Mouse (Mus musculus) forebrain, postnatal 0 days (tissue): ENCODE measurements around the gene Ccser1. TPM values are rescaled to one million over a fixed set of nuclear protein-coding genes. Genes with fewer than 3 reads are reported as not detected.

Source experiments
- ATAC-seq: fragments of 200-750 bp; cut with Nextera tagmentation; 2 replicates; pipeline ENCODE4 v1.8.0; 2017; ENCODE audit warnings: mild to moderate bottlenecking, moderate library complexity
- DNase-seq: peaks from one replicate; pipeline ENCODE4 v3.0.0-alpha.2; 2015
- H3K27ac ChIP-seq: fragments of 300-500 bp; sonication (generic); 2 replicates; pipeline ENCODE4 v1.5.1; 2014; ENCODE audit warnings: low read depth, mild to moderate bottlenecking, antibody characterized with exemption, low read length, moderate library complexity, mixed read lengths
- H3K27me3 ChIP-seq: fragments of 300-500 bp; sonication (generic); 2 replicates; pipeline ENCODE4 v1.6.1; 2014; ENCODE audit warnings: mild to moderate bottlenecking, low read length, mixed read lengths; ENCODE audit not compliant: insufficient read depth
- H3K36me3 ChIP-seq: fragments of 300-500 bp; sonication (generic); 2 replicates; pipeline ENCODE4 v1.6.1; 2014; ENCODE audit warnings: mild to moderate bottlenecking, moderate library complexity; ENCODE audit not compliant: insufficient read depth
- H3K4me1 ChIP-seq: fragments of 300-500 bp; sonication (generic); 2 replicates; pipeline ENCODE4 v1.6.1; 2014; ENCODE audit warnings: antibody characterized with exemption; ENCODE audit not compliant: insufficient read depth
- H3K4me2 ChIP-seq: fragments of 300-500 bp; sonication (generic); 2 replicates; pipeline ENCODE4 v1.6.1; 2014; ENCODE audit warnings: low read depth, mild to moderate bottlenecking, moderate library complexity
- H3K4me3 ChIP-seq: fragments of 300-500 bp; sonication (generic); 2 replicates; pipeline ENCODE4 v1.5.1; 2014; ENCODE audit warnings: low read depth, low read length, mixed read lengths
- H3K9ac ChIP-seq: fragments of 300-500 bp; sonication (generic); 2 replicates; pipeline ENCODE4 v1.6.1; 2014; ENCODE audit warnings: mild to moderate bottlenecking
- H3K9me3 ChIP-seq: fragments of 300-500 bp; sonication (generic); 2 replicates; pipeline ENCODE4 v1.6.1; 2016; ENCODE audit warnings: low read length
- CTCF ChIP-seq: sonication (generic); IDR thresholded peaks from 2 replicates; pipeline ENCODE4 v1.5.1; 2016; ENCODE audit warnings: antibody characterized with exemption, control low read depth, low read depth
- WGBS: fragments of 180-500 bp; shearing (Covaris S2); extraction: QIAGEN DNeasy Blood & Tissue Kit; methylation state at CpG from one replicate; pipeline ENCODE4 v1.1.7; 2014; 5-methylcytosine and 5-hydroxymethylcytosine counted together
- polyA plus RNA-seq: library from polyadenylated mRNA; unstranded; fragments of >200 nt; fragmentation: Nextera tagmentation; extraction: Ambion mirVana; gene quantifications from 2 replicates; pipeline ENCODE4 v1.2.1, GENCODE M21; 2015
- total RNA-seq: library from RNA; depleted of rRNA; stranded (reverse); fragments of >200 nt; gene quantifications from 2 replicates; pipeline ENCODE4 v1.2.3, GENCODE M21; 2014

Ccser1 gene
- total and polyA plus RNA-seq, 2 experiments from 2014 or later = 14.4 to 58.1 TPM

GRCm38 (mm10) chr6:62281256-62281655 is 1101.1 kb downstream of the Ccser1 start:
- Histone ChIP-seq H3K4me1 (0 out of 2 replicates have a peak, but pooled peaks cover 6% of the 10 kb centered on the region), H3K27me3 (no peaks in the 10 kb centered on the region), H3K9ac (no peak overlapping the region), H3K4me2 (no peak overlapping the region), H3K9me3 (no peaks in the 10 kb centered on the region), H3K36me3 (no peaks in the 10 kb centered on the region), H3K4me3 (no peak overlapping the region), H3K27ac (no peak overlapping the region)
- no peak for TF ChIP-seq CTCF
- ATAC-seq = no peak
- 60% methylated on average over 3 of the region's 3 CpGs for WGBS
- no peak for DNase-seq

GRCm38 (mm10) chr6:62301576-62302312 is 1121.6 kb downstream of the Ccser1 start:
- 64% methylated on average over 6 of the region's 6 CpGs for WGBS
- no peak for ATAC-seq

GRCm38 (mm10) chr6:62318627-62319026 is 1138.5 kb downstream of the Ccser1 start:
- Histone ChIP-seq H3K36me3 (no peaks in the 10 kb centered on the region), H3K4me1 (no peaks in the 10 kb centered on the region), H3K9ac (no peak overlapping the region), H3K9me3 (no peaks in the 10 kb centered on the region), H3K27ac (no peak overlapping the region), H3K4me3 (no peak overlapping the region), H3K27me3 (no peaks in the 10 kb centered on the region), H3K4me2 (no peak overlapping the region)
- no peak for ATAC-seq
- 79% methylated on average over 3 of the region's 3 CpGs for WGBS
- DNase-seq = no peak
- no peak for TF ChIP-seq CTCF

More at GRCm38 (mm10) chr6:62301576-62302312, 1121.6 kb downstream of the Ccser1 start:
- no peaks in the 10 kb centered on the region for H3K9me3 ChIP-seq
- H3K4me1 ChIP-seq = no peaks in the 10 kb centered on the region
- H3K4me2 ChIP-seq = no peak overlapping the region
- H3K27me3 ChIP-seq = no peaks in the 10 kb centered on the region
- no peaks in the 10 kb centered on the region for H3K36me3 ChIP-seq
- DNase-seq = no peak
- H3K4me3 ChIP-seq = no peak overlapping the region
- no peak for TF ChIP-seq CTCF
- no peak overlapping the region for H3K27ac ChIP-seq
- no peak overlapping the region for H3K9ac ChIP-seq

GRCm38 (mm10) chr6:62340319-62340718 is 1160.2 kb downstream of the Ccser1 start:
- H3K4me2 ChIP-seq = no peak overlapping the region
- H3K27ac ChIP-seq = no peak overlapping the region
- no peak for ATAC-seq
- no peak for DNase-seq
- H3K9me3 ChIP-seq = no peaks in the 10 kb centered on the region
- no peak overlapping the region for H3K4me3 ChIP-seq
- TF ChIP-seq CTCF = no peak
- no peaks in the 10 kb centered on the region for H3K27me3 ChIP-seq
- WGBS = 62% methylated on average over 3 of the region's 3 CpGs
- no peak overlapping the region for H3K9ac ChIP-seq
- H3K36me3 ChIP-seq = no peaks in the 10 kb centered on the region
- H3K4me1 ChIP-seq = no peaks in the 10 kb centered on the region

GRCm38 (mm10) chr6:62367802-62368201 is 1187.7 kb downstream of the Ccser1 start:
- Histone ChIP-seq H3K4me3 (no peak overlapping the region), H3K4me1 (no peaks in the 10 kb centered on the region), H3K9ac (no peak overlapping the region), H3K9me3 (no peaks in the 10 kb centered on the region), H3K4me2 (no peak overlapping the region), H3K27me3 (no peaks in the 10 kb centered on the region), H3K36me3 (no peaks in the 10 kb centered on the region), H3K27ac (no peak overlapping the region)
- no peak for ATAC-seq
- 90% methylated on average over 2 of the region's 2 CpGs for WGBS
- DNase-seq = no peak
- TF ChIP-seq CTCF = no peak
